ENCODE assay signal across 23 mouse cellular contexts in genomic region chr4:107344612-107345011, GRCm38 (mm10). TPM values are rescaled to one million over a fixed set of nuclear protein-coding genes. Genes with fewer than 3 reads are reported as not detected.
DNase-seq lines count a peak whose midpoint lies in the region; ATAC-seq lines count a peak whose summit lies in the region.
"Had no signal": no experiment of that assay in that cellular context is flagged by ENCODE, and none has a peak within 500 bp of the region (broad histone marks: within the 10 kb centered on the region; RNA-seq: fewer than 3 reads in every experiment).

No protein-coding gene starts in this region.

- intact Hi-C loops in left cerebral cortex, postnatal 25 days (cut with DNase I), result no loop called here
- intact Hi-C loops in left cerebral cortex, postnatal 10 days (cut with DNase I), result loop anchor here (10.0 kb wide), 1 partner anchor 160 kb away; no protein-coding TSS in a partner anchor

- peak; percentile 21 for DNase-seq in layer of hippocampus, adult 11-12 months (ENCODE audit: low spot score)
- no peak for DNase-seq in layer of hippocampus, postnatal 25 days (ENCODE audit: extremely low spot score in 1 of 2, low spot score in 1 of 2)
- peak; percentile 21 to 42 for DNase-seq in left cerebral cortex, postnatal 25 days (ENCODE audit: low spot score in 2 of 2)
- DNase-seq in left cerebral cortex, postnatal 10 days (ENCODE audit: extremely low spot score in 1 of 2, low spot score in 2 of 2), result no peak
- peak; percentile 77 for DNase-seq in brain, adult 2 months (ENCODE audit: low read depth, low spot score)
- peak; percentile 66 for DNase-seq in layer of hippocampus, adult 9-11 months
- DNase-seq: adrenal gland, postnatal 36 days; B cell, adult 2 months; cerebellum, adult 11 months; cerebellum, adult 9-11 months; forebrain, postnatal 0 days; gastrocnemius, postnatal 36 days; heart, adult 2 months; heart, postnatal 14 days; kidney, adult 2 months; lung, postnatal 10 days; midbrain, embryonic 14.5 days had no signal

- no peak for ATAC-seq in megakaryocyte, adult 5-6 weeks (ENCODE audit: poor library complexity, severe bottlenecking)
- ATAC-seq: forebrain, postnatal 0 days; liver, embryonic 12.5 days; Patski had no signal

RNA-seq across cellular contexts. Expression of gene Ndc1, which starts 23.0 kb away (rescaled TPM):
- total RNA-seq in layer of hippocampus, postnatal 25 days (2021), result 10 to 100 TPM; 12.2 to 13.1 TPM
- 10 to 100 TPM; 12.1 to 12.2 TPM for total RNA-seq in left cerebral cortex, postnatal 25 days (2021)
- total RNA-seq in left cerebral cortex, postnatal 10 days (2021), result 10 to 100 TPM; 18.3 to 20.2 TPM
- total RNA-seq in megakaryocyte, adult 5-6 weeks (2015), result 49.1 and 51.8 TPM in 2 replicates
- total RNA-seq in megakaryocyte, adult 5-6 weeks (2017), result 27.7 and 32.6 TPM in 2 replicates

RNA-seq across cellular contexts. Expression of gene Yipf1, which starts 30.4 kb away (rescaled TPM):
- total RNA-seq in layer of hippocampus, postnatal 25 days (2021), result 10 to 100 TPM; 52.4 to 55.0 TPM
- total RNA-seq in left cerebral cortex, postnatal 25 days (2021), result 10 to 100 TPM; 41.3 to 44.9 TPM
- total RNA-seq in left cerebral cortex, postnatal 10 days (2021), result 10 to 100 TPM; 44.6 to 47.8 TPM
- 73.0 and 82.7 TPM in 2 replicates for total RNA-seq in megakaryocyte, adult 5-6 weeks (2015)
- total RNA-seq in megakaryocyte, adult 5-6 weeks (2017), result 59.2 and 61.3 TPM in 2 replicates

RNA-seq across cellular contexts. Expression of gene Dio1, which starts 37.6 kb away (rescaled TPM):
- not detected for total RNA-seq in layer of hippocampus, postnatal 25 days (2021)
- not detected for total RNA-seq in left cerebral cortex, postnatal 25 days (2021)
- not detected for total RNA-seq in left cerebral cortex, postnatal 10 days (2021)
- not detected in 2 replicates for total RNA-seq in megakaryocyte, adult 5-6 weeks (2015)
- not detected in 2 replicates for total RNA-seq in megakaryocyte, adult 5-6 weeks (2017)
- total RNA-seq: adrenal gland, postnatal 36 days; common myeloid progenitor, adult 5-6 weeks; forebrain, postnatal 0 days; G1E; gastrocnemius, adult 18-20 months; gastrocnemius, postnatal 36 days; heart, adult 2 months had no signal

Comparison
In these comparisons a context has a peak if more than half of its experiments do, and no peak if none do; other contexts are left out.
1. DNase-seq: peak in layer of hippocampus, adult 11-12 months (single experiment), left cerebral cortex, postnatal 25 days (2 of 2), brain, adult 2 months (single experiment) and layer of hippocampus, adult 9-11 months (single experiment); none in layer of hippocampus, postnatal 25 days (0 of 2) and left cerebral cortex, postnatal 10 days (0 of 2).